Mouse (Mus musculus) lung, adult 2 months (tissue): Measurements from ENCODE around the gene Gm47283.
"Not testable (repeated sequence)": the region's sequence is repeated elsewhere in the genome, so short reads cannot be mapped to it uniquely, and the experiment has no call there.

Source experiments
- CTCF ChIP-seq: fragments of 200-500 bp; IDR thresholded peaks from 2 replicates; pipeline ENCODE4 v1.5.1; 2011; ENCODE audit warnings: mild to moderate bottlenecking, low read length, control low read depth; ENCODE audit not compliant: insufficient read depth
- POLR2A ChIP-seq: fragments of 200-500 bp; IDR thresholded peaks from 2 replicates; pipeline ENCODE4 v1.6.1; 2011; ENCODE audit warnings: low read depth, mild to moderate bottlenecking, control low read depth, low read length, borderline replicate concordance; ENCODE audit errors: extremely low read depth

DNA sequence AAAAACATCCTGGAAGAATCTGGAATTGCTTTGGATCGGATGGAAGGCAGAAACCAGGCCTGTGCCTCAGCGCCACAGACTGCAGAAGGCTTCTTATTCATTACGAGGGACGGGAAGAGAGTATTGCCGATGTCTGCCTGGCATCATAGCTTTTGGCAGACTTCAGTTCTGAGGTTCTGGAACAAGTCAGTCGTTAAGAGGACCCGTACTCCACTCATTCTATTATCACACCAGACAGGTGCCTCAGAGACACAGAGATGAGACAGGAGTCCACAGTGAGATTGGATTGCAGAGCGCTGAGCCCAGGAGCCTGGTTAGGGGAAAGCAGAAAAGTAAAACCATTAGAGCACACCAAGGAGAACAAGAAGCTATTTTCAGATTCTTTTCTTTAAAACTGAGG, 54.5 kb downstream of the Gm47283 start, which contains the start of gene Gm21748:
- not testable (repeated sequence) for TF ChIP-seq CTCF, POLR2A
